26 mouse cellular contexts compared by ENCODE assay signal in genomic region chr14:34489928-34490327, GRCm38 (mm10). TPM values are rescaled to one million over a fixed set of nuclear protein-coding genes. Genes with fewer than 3 reads are reported as not detected.
DNase-seq lines count a peak whose midpoint lies in the region; ATAC-seq lines count a peak whose summit lies in the region.
"Had no signal": no experiment of that assay in that cellular context is flagged by ENCODE, and none has a peak within 500 bp of the region (broad histone marks: within the 10 kb centered on the region; RNA-seq: fewer than 3 reads in every experiment).

No protein-coding gene starts in this region.

- peak; percentile 93 for DNase-seq in heart, adult 11 months
- no peak for DNase-seq in heart, postnatal 36 days
- DNase-seq in kidney, adult 11 months = peak; percentile 38
- DNase-seq in kidney, postnatal 4 days = no peak
- DNase-seq in adipocyte (ENCODE audit: low spot score) = peak; percentile 77
- DNase-seq in liver, embryonic 13.5 days = no peak
- no peak for DNase-seq in left cerebral cortex, adult 11 months (ENCODE audit: low spot score)
- DNase-seq in lung, postnatal 10 days = no peak
- DNase-seq: B cell, adult 2 months; cerebellum, adult 18-20 months; retina, postnatal 1 day; spleen, adult 18-20 months had no signal

- no peak for ATAC-seq in liver, embryonic 13.5 days (ENCODE audit: low read depth)

- peaks cover 16% of the 10 kb centered on the region; the same call in 1 of the 2 replicates for H3K4me1 ChIP-seq in liver, embryonic 13.5 days (replicated peaks)
- H3K4me1 ChIP-seq: stomach, embryonic 15.5 days had no signal

- no peaks in the 10 kb centered on the region for H3K36me3 ChIP-seq in liver, embryonic 13.5 days
- H3K36me3 ChIP-seq: midbrain, embryonic 10.5 days; stomach, embryonic 15.5 days had no signal

- intact Hi-C loops in heart, postnatal 36 days (cut with DNase I) = no loop called here

- 33% methylated on average over 2 of the region's 2 CpGs for WGBS in liver, embryonic 13.5 days (ENCODE audit: insufficient replicate concordance)

- H3K9ac ChIP-seq in liver, embryonic 13.5 days = no peak overlapping the region
- H3K9ac ChIP-seq: hindbrain, embryonic 14.5 days; stomach, embryonic 15.5 days had no signal

- 0 out of 2 replicates have a peak overlapping the region, but pooled peaks have one; percentile 42 for H3K27ac ChIP-seq in liver, embryonic 13.5 days
- H3K27ac ChIP-seq: forebrain, embryonic 10.5 days; hindbrain, embryonic 14.5 days; midbrain, embryonic 10.5 days; stomach, embryonic 15.5 days had no signal

- H3K4me2 ChIP-seq in liver, embryonic 13.5 days = no peak overlapping the region
- H3K4me2 ChIP-seq: hindbrain, embryonic 14.5 days; stomach, embryonic 15.5 days had no signal

- no peak overlapping the region for H3K4me3 ChIP-seq in liver, embryonic 13.5 days (replicated peaks)
- H3K4me3 ChIP-seq: forebrain, embryonic 10.5 days; midbrain, embryonic 10.5 days; myocyte; stomach, embryonic 15.5 days had no signal

- H3K9me3 ChIP-seq in liver, embryonic 13.5 days (replicated peaks) = no peaks in the 10 kb centered on the region
- H3K9me3 ChIP-seq: forebrain, embryonic 10.5 days; midbrain, embryonic 10.5 days; stomach, embryonic 15.5 days had no signal

- 0 out of 2 replicates have a peak, but pooled peaks cover 2% of the 10 kb centered on the region for H3K27me3 ChIP-seq in liver, embryonic 13.5 days
- H3K27me3 ChIP-seq: stomach, embryonic 15.5 days had no signal

RNA-seq across cellular contexts. Expression of gene Bmpr1a, which starts 13.2 kb away (rescaled TPM):
- total RNA-seq in heart, postnatal 36 days (2021) = 10 to 100 TPM; 60.5 to 71.4 TPM
- 3.4 and 5.0 TPM in 2 replicates for polyA plus RNA-seq in liver, embryonic 13.5 days (2015; fragmentation: Nextera tagmentation; extraction: Ambion mirVana)

RNA-seq across cellular contexts. Expression of gene 9230112D13Rik, which starts 32.7 kb away (rescaled TPM):
- not detected for total RNA-seq in heart, postnatal 36 days (2021)
- not detected in 2 replicates for polyA plus RNA-seq in liver, embryonic 13.5 days (2015; fragmentation: Nextera tagmentation; extraction: Ambion mirVana)
- total RNA-seq: common myeloid progenitor, adult 5-6 weeks; granulocyte monocyte progenitor cell, adult 5-6 weeks; layer of hippocampus, adult 8-10 months; left cerebral cortex, adult 8-10 months; neutrophil, adult 5-6 weeks had no signal
- polyA plus RNA-seq: brain, embryonic 14.5 days; embryonic facial prominence, embryonic 14.5 days; forebrain, embryonic 10.5 days; frontal cortex, adult 2 months; hindbrain, embryonic 14.5 days; limb, embryonic 14.5 days; midbrain, embryonic 10.5 days; myocyte; stomach, embryonic 15.5 days had no signal

Comparison
In these comparisons a context has a peak if more than half of its experiments do, and no peak if none do; other contexts are left out.
1. DNase-seq: peak in heart, adult 11 months (single experiment), kidney, adult 11 months (single experiment) and adipocyte (single experiment); none in heart, postnatal 36 days (0 of 2), kidney, postnatal 4 days (0 of 2), liver, embryonic 13.5 days (single experiment), left cerebral cortex, adult 11 months (single experiment) and lung, postnatal 10 days (single experiment).